ENCODE assay signal across 33 mouse cellular contexts in the genomic region with DNA sequence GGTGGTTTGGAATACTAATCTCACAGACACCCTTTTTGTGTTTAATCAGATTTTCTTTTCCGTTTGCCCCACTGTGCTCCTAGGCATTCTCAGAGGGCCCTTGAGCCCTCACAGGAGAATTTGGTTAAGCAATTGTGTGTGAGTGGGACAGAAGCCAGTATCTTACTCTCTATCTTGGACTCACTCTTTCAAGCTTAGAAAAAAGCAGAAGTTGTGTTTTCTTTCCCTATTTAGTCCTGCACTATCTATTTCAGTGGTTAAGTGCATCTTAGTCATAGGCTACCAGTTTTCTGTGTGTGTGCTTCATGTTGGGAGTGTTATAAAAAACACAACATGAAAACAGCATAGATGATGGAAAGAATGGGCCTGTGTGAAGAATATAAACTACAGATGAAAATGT. TPM values are rescaled to one million over a fixed set of nuclear protein-coding genes. Genes with fewer than 3 reads are reported as not detected.
A peak's percentile ranks its signal among the peaks of the same experiment; 100 is the strongest.
DNase-seq lines count a peak whose midpoint lies in the region; ATAC-seq and TF ChIP-seq lines count a peak whose summit lies in the region.
"Had no signal": no experiment of that assay in that cellular context is flagged by ENCODE, and none has a peak within 500 bp of the region (broad histone marks: within the 10 kb centered on the region; RNA-seq: fewer than 3 reads in every experiment).

No protein-coding gene starts in this region.

- peak; percentile 76 to 91 for TF ChIP-seq EP300 in MEL (IDR thresholded peaks at IDR 0.05; ENCODE audit: low read depth in 1 of 2, low read length in 2 of 2)
- no peak for TF ChIP-seq EP300 in stomach, postnatal 0 days (optimal IDR thresholded peaks at IDR 0.05)

- no peak overlapping the region for H3K9ac ChIP-seq in MEL (ENCODE audit: control insufficient read depth, low read depth, low read length, poor library complexity, severe bottlenecking)
- H3K9ac ChIP-seq in stomach, postnatal 0 days (ENCODE audit: low read length), result no peak overlapping the region
- H3K9ac ChIP-seq: embryonic facial prominence, embryonic 12.5 days; embryonic facial prominence, embryonic 15.5 days; forebrain, postnatal 0 days; heart, embryonic 12.5 days; heart, embryonic 15.5 days; hindbrain, embryonic 13.5 days had no signal

- no peaks in the 10 kb centered on the region for H3K9me3 ChIP-seq in MEL (replicated peaks; ENCODE audit: insufficient read depth, low read length)
- H3K9me3 ChIP-seq in stomach, postnatal 0 days (ENCODE audit: control insufficient read depth, low read length), result no peaks in the 10 kb centered on the region
- H3K9me3 ChIP-seq: embryonic facial prominence, embryonic 12.5 days; embryonic facial prominence, embryonic 15.5 days; heart, embryonic 12.5 days; heart, embryonic 15.5 days; hindbrain, embryonic 10.5 days; hindbrain, embryonic 13.5 days had no signal

- H3K36me3 ChIP-seq in MEL (ENCODE audit: control insufficient read depth in 1 of 2, insufficient read depth in 2 of 2, low read length in 2 of 2), result peaks cover 0 to 8% of the 10 kb centered on the region in 2 experiments; a peak in 2 of 4 replicates
- H3K36me3 ChIP-seq in stomach, postnatal 0 days (ENCODE audit: control insufficient read depth, insufficient read depth, low read length), result no peaks in the 10 kb centered on the region
- H3K36me3 ChIP-seq: embryonic facial prominence, embryonic 12.5 days; embryonic facial prominence, embryonic 15.5 days; heart, embryonic 12.5 days; heart, embryonic 15.5 days; hindbrain, embryonic 10.5 days; hindbrain, embryonic 13.5 days had no signal

- no peaks in the 10 kb centered on the region for H3K79me2 ChIP-seq in MEL (ENCODE audit: control insufficient read depth, insufficient read depth, low read length, poor library complexity)

- no peak for TF ChIP-seq CTCF in MEL (IDR thresholded peaks at IDR 0.05 in 2 of 3, conservative IDR thresholded peaks at IDR 0.05 in 1 of 3; ENCODE audit: control insufficient read depth in 1 of 3, insufficient read depth in 1 of 3, low read depth in 2 of 3, low read length in 3 of 3, poor library complexity in 1 of 3, severe bottlenecking in 1 of 3)
- TF ChIP-seq CTCF in stomach, postnatal 0 days (IDR thresholded peaks at IDR 0.05; ENCODE audit: low read depth), result no peak

- H3K4me3 ChIP-seq in MEL (ENCODE audit: control insufficient read depth in 1 of 2, insufficient read depth in 1 of 2, low read depth in 2 of 2, low read length in 2 of 2), result no peak overlapping the region
- H3K4me3 ChIP-seq in stomach, postnatal 0 days (ENCODE audit: low read depth, low read length), result no peak overlapping the region
- H3K4me3 ChIP-seq: embryonic facial prominence, embryonic 12.5 days; embryonic facial prominence, embryonic 15.5 days; heart, embryonic 12.5 days; heart, embryonic 15.5 days; hindbrain, embryonic 10.5 days; hindbrain, embryonic 13.5 days had no signal

- no peak for TF ChIP-seq RAD21 in MEL (IDR thresholded peaks at IDR 0.05; ENCODE audit: low read depth, low read length)

- peak; percentile 91 for ATAC-seq in common myeloid progenitor, adult 5-6 weeks (replicated peaks; ENCODE audit: low read depth, poor library complexity, severe bottlenecking)
- ATAC-seq in megakaryocyte progenitor cell, adult 5-6 weeks (replicated peaks; ENCODE audit: poor library complexity), result peak; percentile 82
- no peak for ATAC-seq in stomach, postnatal 0 days (ENCODE audit: low FRiP score, low TSS enrichment)
- ATAC-seq: forebrain, embryonic 14.5 days; forebrain, postnatal 0 days; hindbrain, embryonic 16.5 days; intestine, postnatal 0 days; Patski had no signal

- H3K27ac ChIP-seq in MEL (ENCODE audit: control insufficient read depth, low read depth, low read length), result no peak overlapping the region
- no peak overlapping the region for H3K27ac ChIP-seq in stomach, postnatal 0 days (replicated peaks)
- H3K27ac ChIP-seq: embryonic facial prominence, embryonic 12.5 days; embryonic facial prominence, embryonic 15.5 days; heart, embryonic 15.5 days; hindbrain, embryonic 10.5 days; hindbrain, embryonic 13.5 days had no signal

- no peaks in the 10 kb centered on the region; a peak in 1 of 4 replicates for H3K27me3 ChIP-seq in MEL (ENCODE audit: control insufficient read depth in 1 of 2, insufficient read depth in 2 of 2, low read length in 2 of 2)
- H3K27me3 ChIP-seq in stomach, postnatal 0 days (ENCODE audit: control insufficient read depth, insufficient read depth, low read length), result no peaks in the 10 kb centered on the region
- H3K27me3 ChIP-seq: embryonic facial prominence, embryonic 12.5 days; embryonic facial prominence, embryonic 15.5 days; heart, embryonic 12.5 days; heart, embryonic 15.5 days; hindbrain, embryonic 13.5 days; Patski had no signal

- no peak for TF ChIP-seq POLR2A in MEL (IDR thresholded peaks at IDR 0.05; ENCODE audit: control insufficient read depth in 1 of 2, insufficient read depth in 1 of 2, low read depth in 1 of 2, low read length in 2 of 2, poor library complexity in 1 of 2)

- 67% methylated on average over 1 of the region's 1 CpGs for WGBS in stomach, postnatal 0 days

- H3K4me1 ChIP-seq in MEL (ENCODE audit: control insufficient read depth in 1 of 2, insufficient read depth in 2 of 2, low read length in 2 of 2), result peaks cover 3 to 8% of the 10 kb centered on the region in 2 experiments
- H3K4me1 ChIP-seq in stomach, postnatal 0 days (replicated peaks; ENCODE audit: control insufficient read depth, insufficient read depth), result no peaks in the 10 kb centered on the region
- H3K4me1 ChIP-seq: embryonic facial prominence, embryonic 12.5 days; embryonic facial prominence, embryonic 15.5 days; heart, embryonic 12.5 days; heart, embryonic 15.5 days; hindbrain, embryonic 13.5 days had no signal

- DNase-seq in A20 (ENCODE audit: low read depth, low spot score) (peak; percentile 42), MEL (ENCODE audit: low read depth, low spot score) (peak; percentile 84)
- no peak for DNase-seq in frontal cortex, postnatal 14 days (ENCODE audit: low spot score in 2 of 2)
- DNase-seq in stomach, postnatal 0 days (ENCODE audit: low spot score), result no peak
- no peak for DNase-seq in kidney, postnatal 25 days
- DNase-seq: adrenal gland, adult 2 months; adrenal gland, postnatal 14 days; B cell, adult 2 months; cerebellum, adult 18-20 months; cerebellum, adult 9-10 months; cerebellum, postnatal 14 days; forebrain, postnatal 0 days; gastrocnemius, postnatal 25 days; heart, postnatal 10 days; heart, postnatal 36 days; kidney, adult 2 months had no signal

- no peak overlapping the region for H3K4me2 ChIP-seq in stomach, postnatal 0 days (replicated peaks; ENCODE audit: low read depth)
- H3K4me2 ChIP-seq: embryonic facial prominence, embryonic 12.5 days; embryonic facial prominence, embryonic 15.5 days; heart, embryonic 12.5 days; heart, embryonic 15.5 days; hindbrain, embryonic 13.5 days had no signal

TF ChIP-seq in MEL, 35 proteins besides CTCF, POLR2A, EP300 and RAD21 (continues in another document):
- TF ChIP-seq KAT2A (conservative IDR thresholded peaks at IDR 0.05; ENCODE audit: low read depth, low read length), result no peak
- no peak for TF ChIP-seq ZC3H11A (IDR thresholded peaks at IDR 0.05; ENCODE audit: low read depth, low read length)
- TF ChIP-seq SIN3A (IDR thresholded peaks at IDR 0.05; ENCODE audit: low read length), result no peak; the same call in 1 of the 2 replicates
- TF ChIP-seq HCFC1 (IDR thresholded peaks at IDR 0.05; ENCODE audit: low read depth, low read length), result no peak
- no peak for TF ChIP-seq UBTF (IDR thresholded peaks at IDR 0.05; ENCODE audit: borderline replicate concordance, insufficient read depth, low read depth, low read length)
- TF ChIP-seq GATA1 (IDR thresholded peaks at IDR 0.05; ENCODE audit: low read depth, low read length), result peak; percentile 92
- TF ChIP-seq USF1 (IDR thresholded peaks at IDR 0.05; ENCODE audit: low read depth, low read length), result no peak
- no peak for TF ChIP-seq MEF2A (IDR thresholded peaks at IDR 0.05; ENCODE audit: extremely low read depth, insufficient replicate concordance, low read depth, low read length, poor library complexity, severe bottlenecking)
- no peak for TF ChIP-seq ZMIZ1 (IDR thresholded peaks at IDR 0.05; ENCODE audit: low read depth, low read length)
- TF ChIP-seq MAZ (IDR thresholded peaks at IDR 0.05; ENCODE audit: low read depth, low read length), result no peak
- TF ChIP-seq ELF1 (IDR thresholded peaks at IDR 0.05; ENCODE audit: low read depth, low read length), result no peak
- no peak for TF ChIP-seq BHLHE40 (IDR thresholded peaks at IDR 0.05; ENCODE audit: borderline replicate concordance, low read depth, low read length)
- peak; percentile 66 for TF ChIP-seq ZNF384 (IDR thresholded peaks at IDR 0.05; ENCODE audit: low read depth, low read length)
- TF ChIP-seq POLR2AphosphoS5 (IDR thresholded peaks at IDR 0.05; ENCODE audit: borderline replicate concordance, low read depth, low read length), result no peak
- TF ChIP-seq MXI1 (IDR thresholded peaks at IDR 0.05; ENCODE audit: low read depth, low read length), result no peak; the same call in 1 of the 2 replicates
- no peak for TF ChIP-seq USF2 (IDR thresholded peaks at IDR 0.05; ENCODE audit: borderline replicate concordance in 1 of 2, insufficient read depth in 1 of 2, low read depth in 1 of 2, low read length in 2 of 2)

RNA-seq across cellular contexts. Expression of gene Defb48, which starts 4.5 kb away (rescaled TPM):
- total RNA-seq in MEL (2012; rRNA removed), result not detected in 2 replicates
- polyA plus RNA-seq in MEL (2012; ENCODE audit: insufficient read depth in 1 of 2, insufficient read length in 2 of 2, low read depth in 1 of 2, low replicate concordance in 2 of 2, missing spikeins in 1 of 2), result not detected
- not detected in 2 replicates for total RNA-seq in common myeloid progenitor, adult 5-6 weeks (2017)
- not detected in 2 replicates for total RNA-seq in megakaryocyte progenitor cell, adult 5-6 weeks (2015)
- total RNA-seq in megakaryocyte progenitor cell, adult 5-6 weeks (2017), result not detected in 2 replicates
- not detected in 2 replicates for polyA plus RNA-seq in stomach, postnatal 0 days (2015; fragmentation: Nextera tagmentation; extraction: Ambion mirVana)
- total RNA-seq: adrenal gland, adult 2 months; adrenal gland, postnatal 14 days; forebrain, postnatal 0 days; gastrocnemius, adult 8-10 months; gastrocnemius, postnatal 25 days; heart, adult 8-10 months; heart, postnatal 10 days; heart, postnatal 36 days had no signal
- polyA plus RNA-seq: adrenal gland, adult 2 months; brain, embryonic 14.5 days; embryonic facial prominence, embryonic 12.5 days; embryonic facial prominence, embryonic 15.5 days; forebrain, embryonic 11.5 days; forebrain, embryonic 14.5 days; forebrain, postnatal 0 days; frontal cortex, adult 2 months; heart, embryonic 12.5 days; heart, embryonic 15.5 days; hindbrain, embryonic 10.5 days; hindbrain, embryonic 13.5 days; hindbrain, embryonic 16.5 days; intestine, postnatal 0 days; kidney, adult 2 months; Patski had no signal

RNA-seq across cellular contexts. Expression of gene Defb47, which starts 18.1 kb away (rescaled TPM):
- not detected in 2 replicates for total RNA-seq in MEL (2012; rRNA removed)
- not detected for polyA plus RNA-seq in MEL (2012; ENCODE audit: insufficient read depth in 1 of 2, insufficient read length in 2 of 2, low read depth in 1 of 2, low replicate concordance in 2 of 2, missing spikeins in 1 of 2)
- total RNA-seq in common myeloid progenitor, adult 5-6 weeks (2017), result not detected in 2 replicates
- total RNA-seq in megakaryocyte progenitor cell, adult 5-6 weeks (2015), result not detected in 2 replicates
- not detected in 2 replicates for total RNA-seq in megakaryocyte progenitor cell, adult 5-6 weeks (2017)
- not detected in 2 replicates for polyA plus RNA-seq in stomach, postnatal 0 days (2015; fragmentation: Nextera tagmentation; extraction: Ambion mirVana)
- total RNA-seq: adrenal gland, adult 2 months; adrenal gland, postnatal 14 days; forebrain, postnatal 0 days; gastrocnemius, adult 8-10 months; gastrocnemius, postnatal 25 days; heart, adult 8-10 months; heart, postnatal 10 days; heart, postnatal 36 days had no signal
- polyA plus RNA-seq: adrenal gland, adult 2 months; brain, embryonic 14.5 days; embryonic facial prominence, embryonic 12.5 days; embryonic facial prominence, embryonic 15.5 days; forebrain, embryonic 11.5 days; forebrain, embryonic 14.5 days; forebrain, postnatal 0 days; frontal cortex, adult 2 months; heart, embryonic 12.5 days; heart, embryonic 15.5 days; hindbrain, embryonic 10.5 days; hindbrain, embryonic 13.5 days; hindbrain, embryonic 16.5 days; intestine, postnatal 0 days; kidney, adult 2 months had no signal

RNA-seq across cellular contexts. Expression of gene Defb43, which starts 31.8 kb away (rescaled TPM):
- total RNA-seq in MEL (2012; rRNA removed), result not detected in 2 replicates
- not detected for polyA plus RNA-seq in MEL (2012; ENCODE audit: insufficient read depth in 1 of 2, insufficient read length in 2 of 2, low read depth in 1 of 2, low replicate concordance in 2 of 2, missing spikeins in 1 of 2)
- total RNA-seq in common myeloid progenitor, adult 5-6 weeks (2017), result not detected in 2 replicates
- not detected in 2 replicates for total RNA-seq in megakaryocyte progenitor cell, adult 5-6 weeks (2015)
- not detected in 2 replicates for total RNA-seq in megakaryocyte progenitor cell, adult 5-6 weeks (2017)
- not detected in 2 replicates for polyA plus RNA-seq in stomach, postnatal 0 days (2015; fragmentation: Nextera tagmentation; extraction: Ambion mirVana)
- total RNA-seq: adrenal gland, adult 2 months; adrenal gland, postnatal 14 days; forebrain, postnatal 0 days; gastrocnemius, adult 8-10 months; gastrocnemius, postnatal 25 days; heart, adult 8-10 months; heart, postnatal 10 days; heart, postnatal 36 days had no signal
- polyA plus RNA-seq: adrenal gland, adult 2 months; brain, embryonic 14.5 days; embryonic facial prominence, embryonic 12.5 days; embryonic facial prominence, embryonic 15.5 days; forebrain, embryonic 11.5 days; forebrain, embryonic 14.5 days; forebrain, postnatal 0 days; frontal cortex, adult 2 months; heart, embryonic 12.5 days; heart, embryonic 15.5 days; hindbrain, embryonic 10.5 days; hindbrain, embryonic 13.5 days; hindbrain, embryonic 16.5 days; intestine, postnatal 0 days; kidney, adult 2 months; Patski had no signal

Comparison
In these comparisons a context has a peak if more than half of its experiments do, and no peak if none do; other contexts are left out.
1. DNase-seq: peak in A20 (single experiment) and MEL (single experiment); none in frontal cortex, postnatal 14 days (0 of 2), stomach, postnatal 0 days (single experiment) and kidney, postnatal 25 days (0 of 2).